Mouse (Mus musculus): ENCODE measurements around the gene Brd3os. TPM values are rescaled to one million over a fixed set of nuclear protein-coding genes. Genes with fewer than 3 reads are reported as not detected.
A peak's percentile ranks its signal among the peaks of the same experiment; 100 is the strongest.

Gene Brd3os
- total RNA-seq (2021): 1 to 10 TPM; 1.6 to 2.9 TPM
- long read RNA-seq, experiment 1, transcript Brd3os-202 (1 exons, 1,898 nt): major isoform, 6 of 7 reads
- long read RNA-seq, experiment 1, partial matches to known transcripts: 0 of 7 reads
- long read RNA-seq, experiment 1, other reads (novel, unspliced or antisense): 1 of 7 reads
- long read RNA-seq, experiment 2, partial matches to known transcripts: 0 of 4 reads
- long read RNA-seq, experiment 2, other reads (novel, unspliced or antisense): 0 of 4 reads

GRCm38 (mm10) chr2:27441767-27442707, at the start of gene Brd3os:
Brd3os (plus strand) TSS chr2:27442324.
- peak; percentile 86 to 96 for DNase-seq (ENCODE audit: low spot score in 2 of 2)

GRCm38 (mm10) chr2:27394158-27394832, 47.8 kb upstream of the Brd3os start:
- no peak for DNase-seq (ENCODE audit: low spot score in 2 of 2)

- no peak for DNase-seq (ENCODE audit: low spot score in 2 of 2)
Observed at GRCm38 (mm10) chr2:27396656-27397440, 45.3 kb upstream of the Brd3os start.

GRCm38 (mm10) chr2:27400083-27400482, 42.0 kb upstream of the Brd3os start:
- no peak for DNase-seq (ENCODE audit: low spot score in 2 of 2)

GRCm38 (mm10) chr2:27401544-27401943, 40.6 kb upstream of the Brd3os start:
- DNase-seq (ENCODE audit: low spot score in 2 of 2): no peak

GRCm38 (mm10) chr2:27404375-27405093, 37.6 kb upstream of the Brd3os start:
- no peak for DNase-seq (ENCODE audit: low spot score in 2 of 2)

- DNase-seq (ENCODE audit: low spot score in 2 of 2): no peak
Observed at GRCm38 (mm10) chr2:27405094-27405884, 36.8 kb upstream of the Brd3os start.

GRCm38 (mm10) chr2:27406928-27407327, 35.2 kb upstream of the Brd3os start:
- DNase-seq (ENCODE audit: low spot score in 2 of 2): no peak

GRCm38 (mm10) chr2:27408194-27408593, 33.9 kb upstream of the Brd3os start:
- no peak for DNase-seq (ENCODE audit: low spot score in 2 of 2)

- DNase-seq (ENCODE audit: low spot score in 2 of 2): no peak
Observed at GRCm38 (mm10) chr2:27410518-27411140, 31.5 kb upstream of the Brd3os start.

- no peak for DNase-seq (ENCODE audit: low spot score in 2 of 2)
Observed at GRCm38 (mm10) chr2:27411688-27412174, 30.4 kb upstream of the Brd3os start.

GRCm38 (mm10) chr2:27412245-27412800, 29.8 kb upstream of the Brd3os start:
- DNase-seq (ENCODE audit: low spot score in 2 of 2): no peak

- no peak for DNase-seq (ENCODE audit: low spot score in 2 of 2)
Observed at GRCm38 (mm10) chr2:27413582-27413935, 28.6 kb upstream of the Brd3os start.

- DNase-seq (ENCODE audit: low spot score in 2 of 2): no peak
Observed at GRCm38 (mm10) chr2:27413936-27414657, 28.0 kb upstream of the Brd3os start.

GRCm38 (mm10) chr2:27415060-27415783, 26.9 kb upstream of the Brd3os start:
- DNase-seq (ENCODE audit: low spot score in 2 of 2): no peak

GRCm38 (mm10) chr2:27416425-27416824, 25.7 kb upstream of the Brd3os start:
- DNase-seq (ENCODE audit: low spot score in 2 of 2): no peak

GRCm38 (mm10) chr2:27417648-27418153, 24.4 kb upstream of the Brd3os start:
- DNase-seq (ENCODE audit: low spot score in 2 of 2): no peak
